Mouse (Mus musculus) megakaryocyte, embryonic 14.5 days (primary cell): ENCODE measurements around the gene Mfsd4a.

Experiments
- FLI1 ChIP-seq: IDR thresholded peaks from 2 replicates; pipeline ENCODE4 v1.6.1; 2012; ENCODE audit warnings: low read length, inconsistent platforms, mixed read lengths
- GATA1 ChIP-seq: IDR thresholded peaks from 3 replicates; pipeline ENCODE4 v1.6.1; 2012; ENCODE audit warnings: mixed read lengths, low read length, inconsistent platforms, borderline replicate concordance

GRCm38 (mm10) chr1:132012861-132013260 lies 55.0 kb downstream of the Mfsd4a start:
- no peak for TF ChIP-seq GATA1
- TF ChIP-seq FLI1 = no peak
